Mouse (Mus musculus) heart, adult 8-10 months (tissue): ENCODE results near the gene Igf2r. TPM values are rescaled to one million over a fixed set of nuclear protein-coding genes. Genes with fewer than 3 reads are reported as not detected.
"Not testable (repeated sequence)": the region's sequence is repeated elsewhere in the genome, so short reads cannot be mapped to it uniquely, and the experiment has no call there.

Experiments
- DNase-seq: peaks from one replicate; pipeline ENCODE4 v3.0.0; 2022; ENCODE audit warnings: low spot score
- total RNA-seq, 4 experiments: library from RNA; stranded (reverse); gene quantifications; 2 replicates each; pipeline ENCODE4 v1.2.4; 2022

Igf2r gene
- total RNA-seq, 4 experiments from 2014 or later: 103 to 124 (median 118) TPM

GRCm38 (mm10) chr17:12674980-12675379, 94.5 kb downstream of the Igf2r start:
- not testable (repeated sequence) for DNase-seq

GRCm38 (mm10) chr17:12673871-12674270, 95.6 kb downstream of the Igf2r start:
- DNase-seq: no peak

GRCm38 (mm10) chr17:12672285-12672790, 97.1 kb downstream of the Igf2r start:
- DNase-seq: no peak

GRCm38 (mm10) chr17:12671029-12671605, 98.3 kb downstream of the Igf2r start:
- DNase-seq: no peak

- no peak for DNase-seq
Measured at GRCm38 (mm10) chr17:12669363-12669679, 100.1 kb downstream of the Igf2r start.

- DNase-seq: no peak
Measured at GRCm38 (mm10) chr17:12668478-12669362, 100.7 kb downstream of the Igf2r start.

GRCm38 (mm10) chr17:12664156-12664555, 105.3 kb downstream of the Igf2r start:
- DNase-seq: no peak

GRCm38 (mm10) chr17:12660572-12661260, 108.7 kb downstream of the Igf2r start:
- DNase-seq: peak; percentile 67

- no peak for DNase-seq
Measured at GRCm38 (mm10) chr17:12659233-12659632, 110.2 kb downstream of the Igf2r start.

- no peak for DNase-seq
Measured at GRCm38 (mm10) chr17:12658784-12659183, 110.7 kb downstream of the Igf2r start.

- no peak for DNase-seq
Measured at GRCm38 (mm10) chr17:12655826-12656225, 113.6 kb downstream of the Igf2r start.

- DNase-seq: no peak
Measured at GRCm38 (mm10) chr17:12654061-12654460, 115.4 kb downstream of the Igf2r start.

- DNase-seq: peak; percentile 31
Measured at GRCm38 (mm10) chr17:12652604-12653003, 116.9 kb downstream of the Igf2r start.

GRCm38 (mm10) chr17:12645461-12645860, 124.0 kb downstream of the Igf2r start:
- DNase-seq: no peak

- DNase-seq: no peak
Measured at GRCm38 (mm10) chr17:12641087-12641486, 128.4 kb downstream of the Igf2r start.

GRCm38 (mm10) chr17:12639585-12639984, 129.9 kb downstream of the Igf2r start:
- no peak for DNase-seq

GRCm38 (mm10) chr17:12634814-12635213, 134.7 kb downstream of the Igf2r start:
- no peak for DNase-seq

Other genes with a start within 250 kb of the Igf2r start
- gene Slc22a2, start 185.5 kb downstream of the Igf2r start, total RNA-seq: not detected
- gene Slc22a1, start 93.8 kb downstream of the Igf2r start, total RNA-seq: 10 to 100 TPM in 3 of 4 experiments, 1 to 10 TPM in 1; 9.5 to 26.9 (median 14.3) TPM
- 1 to 10 TPM in 2 of 4 experiments, under 1 TPM in 2; 0.31 to 1.3 (median 0.96) TPM for gene Mas1, start 98.5 kb upstream of the Igf2r start, total RNA-seq
- gene Mrgprh, start 106.4 kb upstream of the Igf2r start, total RNA-seq: 1 to 10 TPM; 5.0 to 7.4 (median 6.5) TPM
- under 1 TPM; 0.30 to 0.94 (median 0.54) TPM for gene Pnldc1, start 140.6 kb upstream of the Igf2r start, total RNA-seq
- gene Tcp1, start 146.0 kb upstream of the Igf2r start, total RNA-seq: 100 to 1,000 TPM; 173 to 191 (median 185) TPM
- 100 to 1,000 TPM; 161 to 175 (median 169) TPM for gene Mrpl18, start 146.7 kb upstream of the Igf2r start, total RNA-seq
- gene Acat3, start 170.9 kb upstream of the Igf2r start, total RNA-seq: under 1 TPM in 1 of 4 experiments, not detected in 3; 0.12 TPM
- 1 to 10 TPM; 4.2 to 7.1 (median 6.1) TPM for gene Acat2, start 191.1 kb upstream of the Igf2r start, total RNA-seq
- gene Wtap, start 224.5 kb upstream of the Igf2r start, total RNA-seq: 10 to 100 TPM; 31.7 to 33.9 (median 32.4) TPM
- gene Sod2, start 237.2 kb upstream of the Igf2r start, total RNA-seq: 1,000 to 10,000 TPM; 1,030 to 1,116 (median 1,059) TPM